Mouse (Mus musculus) liver, embryonic 11.5 days (tissue): ENCODE results near the gene Sdk1. TPM values are rescaled to one million over a fixed set of nuclear protein-coding genes. Genes with fewer than 3 reads are reported as not detected.

Experiments
- ATAC-seq: fragments of 200-750 bp; cut with Nextera tagmentation; replicated peaks from 2 replicates; pipeline ENCODE4 v1.8.0; 2017; ENCODE audit warnings: moderate number of reproducible peaks, mild to moderate bottlenecking, moderate TSS enrichment, moderate library complexity; ENCODE audit not compliant: low FRiP score
- DNase-seq: peaks from one replicate; pipeline ENCODE4 v3.0.0-alpha.2; 2017; ENCODE audit warnings: low spot score
- H3K27ac ChIP-seq: fragments of 300-500 bp; sonication (generic); 2 replicates; pipeline ENCODE4 v1.5.1; 2014; ENCODE audit warnings: mild to moderate bottlenecking, low read depth, low read length, control low read depth
- H3K27me3 ChIP-seq: fragments of 300-500 bp; sonication (generic); replicated peaks from 2 replicates; pipeline ENCODE4 v1.6.1; 2014; ENCODE audit warnings: low read length, mixed read lengths; ENCODE audit not compliant: control insufficient read depth, insufficient read depth
- H3K36me3 ChIP-seq: fragments of 300-500 bp; sonication (generic); 2 replicates; pipeline ENCODE4 v1.6.1; 2014; ENCODE audit warnings: mild to moderate bottlenecking, low read length, moderate library complexity, mixed read lengths; ENCODE audit not compliant: control insufficient read depth, insufficient read depth
- H3K4me1 ChIP-seq: fragments of 300-500 bp; sonication (generic); replicated peaks from 2 replicates; pipeline ENCODE4 v1.6.1; 2014; ENCODE audit warnings: low read length, mixed read lengths; ENCODE audit not compliant: control insufficient read depth, insufficient read depth
- H3K4me2 ChIP-seq: fragments of 300-500 bp; sonication (generic); 2 replicates; pipeline ENCODE4 v1.6.1; 2014; ENCODE audit warnings: mild to moderate bottlenecking, control low read depth, moderate library complexity
- H3K4me3 ChIP-seq: fragments of 300-500 bp; sonication (generic); 2 replicates; pipeline ENCODE4 v1.5.1; 2014; ENCODE audit warnings: low read depth, low read length, control low read depth
- H3K9ac ChIP-seq: fragments of 300-500 bp; sonication (generic); 2 replicates; pipeline ENCODE4 v1.6.1; 2014; ENCODE audit warnings: low read depth, low read length, control low read depth
- H3K9me3 ChIP-seq: fragments of 300-500 bp; sonication (generic); 2 replicates; pipeline ENCODE4 v1.6.1; 2016; ENCODE audit warnings: low read length, inconsistent platforms, mixed read lengths; ENCODE audit not compliant: control insufficient read depth
- WGBS: fragments of 180-500 bp; shearing (Covaris S2); extraction: QIAGEN DNeasy Blood & Tissue Kit; methylation state at CpG from one replicate; pipeline ENCODE4 v1.1.7; 2014; 5-methylcytosine and 5-hydroxymethylcytosine counted together
- polyA plus RNA-seq: library from polyadenylated mRNA; unstranded; fragments of >200 nt; fragmentation: Nextera tagmentation; extraction: Ambion mirVana; gene quantifications from 2 replicates; pipeline ENCODE4 v1.2.1, GENCODE M21; 2014

Sdk1 gene
- polyA plus RNA-seq, 1 experiment from 2014 or later = 0.53 TPM

GRCm38 (mm10) chr5:141433286-141433685, 192.0 kb downstream of the Sdk1 start:
- no peak overlapping the region for H3K9ac ChIP-seq
- H3K9me3 ChIP-seq = no peaks in the 10 kb centered on the region
- 86% methylated on average over 2 of the region's 2 CpGs for WGBS

GRCm38 (mm10) chr5:141447247-141447646, 206.0 kb downstream of the Sdk1 start:
- ATAC-seq = no peak
- H3K4me1 ChIP-seq = no peaks in the 10 kb centered on the region
- no peak overlapping the region for H3K27ac ChIP-seq
- H3K4me3 ChIP-seq = no peak overlapping the region
- WGBS = 63% methylated on average over 1 of the region's 1 CpGs
- no peaks in the 10 kb centered on the region for H3K36me3 ChIP-seq
- no peak overlapping the region for H3K4me2 ChIP-seq
- H3K9ac ChIP-seq = no peak overlapping the region
- no peaks in the 10 kb centered on the region for H3K27me3 ChIP-seq
- H3K9me3 ChIP-seq = no peaks in the 10 kb centered on the region
- no peak for DNase-seq

More at GRCm38 (mm10) chr5:141433286-141433685, 192.0 kb downstream of the Sdk1 start:
- no peak for ATAC-seq
- Histone ChIP-seq H3K4me3 (no peak overlapping the region), H3K27ac (no peak overlapping the region), H3K36me3 (no peaks in the 10 kb centered on the region), H3K27me3 (no peaks in the 10 kb centered on the region), H3K4me2 (no peak overlapping the region), H3K4me1 (no peaks in the 10 kb centered on the region)
- no peak for DNase-seq

GRCm38 (mm10) chr5:141463417-141463816, 222.1 kb downstream of the Sdk1 start:
- H3K4me2 ChIP-seq = no peak overlapping the region
- DNase-seq (no peak), ATAC-seq (no peak)
- no peaks in the 10 kb centered on the region for H3K27me3 ChIP-seq
- no peaks in the 10 kb centered on the region for H3K4me1 ChIP-seq
- WGBS = 78% methylated on average over 2 of the region's 2 CpGs
- H3K27ac ChIP-seq = no peak overlapping the region
- no peaks in the 10 kb centered on the region for H3K9me3 ChIP-seq
- H3K36me3 ChIP-seq = no peaks in the 10 kb centered on the region
- no peak overlapping the region for H3K4me3 ChIP-seq
- no peak overlapping the region for H3K9ac ChIP-seq

- DNase-seq (no peak), ATAC-seq (no peak)
- Histone ChIP-seq H3K4me2 (no peak overlapping the region), H3K9me3 (no peaks in the 10 kb centered on the region), H3K4me3 (no peak overlapping the region), H3K4me1 (no peaks in the 10 kb centered on the region), H3K36me3 (no peaks in the 10 kb centered on the region), H3K9ac (no peak overlapping the region), H3K27ac (no peak overlapping the region), H3K27me3 (no peaks in the 10 kb centered on the region)
- WGBS = 53% methylated on average over 5 of the region's 5 CpGs
Measured at GRCm38 (mm10) chr5:141468821-141469220, 227.5 kb downstream of the Sdk1 start.

GRCm38 (mm10) chr5:141505281-141505680, 264.0 kb downstream of the Sdk1 start:
- Histone ChIP-seq H3K27me3 (no peaks in the 10 kb centered on the region), H3K4me1 (no peaks in the 10 kb centered on the region), H3K9me3 (no peaks in the 10 kb centered on the region), H3K4me2 (no peak overlapping the region), H3K36me3 (no peaks in the 10 kb centered on the region), H3K27ac (no peak overlapping the region), H3K9ac (no peak overlapping the region), H3K4me3 (no peak overlapping the region)
- DNase-seq (no peak), ATAC-seq (no peak)
- 62% methylated on average over 6 of the region's 6 CpGs for WGBS

GRCm38 (mm10) chr5:141506344-141506743, 265.1 kb downstream of the Sdk1 start:
- WGBS = 86% methylated on average over 3 of the region's 3 CpGs
- no peak overlapping the region for H3K27ac ChIP-seq
- ATAC-seq = no peak

GRCm38 (mm10) chr5:141524801-141525715, 283.8 kb downstream of the Sdk1 start:
- no peak overlapping the region for H3K4me2 ChIP-seq

More at GRCm38 (mm10) chr5:141506344-141506743, 265.1 kb downstream of the Sdk1 start:
- no peak overlapping the region for H3K9ac ChIP-seq
- H3K4me3 ChIP-seq = no peak overlapping the region
- no peak for DNase-seq
- no peaks in the 10 kb centered on the region for H3K36me3 ChIP-seq
- no peaks in the 10 kb centered on the region for H3K4me1 ChIP-seq
- H3K9me3 ChIP-seq = no peaks in the 10 kb centered on the region
- H3K27me3 ChIP-seq = no peaks in the 10 kb centered on the region
- no peak overlapping the region for H3K4me2 ChIP-seq

GRCm38 (mm10) chr5:141540193-141540592, 298.9 kb downstream of the Sdk1 start:
- no peak for ATAC-seq
- no peak overlapping the region for H3K4me3 ChIP-seq
- no peak overlapping the region for H3K9ac ChIP-seq
- H3K27me3 ChIP-seq = no peaks in the 10 kb centered on the region
- DNase-seq = no peak
- no peaks in the 10 kb centered on the region for H3K4me1 ChIP-seq
- WGBS = 44% methylated on average over 5 of the region's 5 CpGs
- no peak overlapping the region for H3K27ac ChIP-seq
- H3K9me3 ChIP-seq = no peaks in the 10 kb centered on the region
- no peaks in the 10 kb centered on the region for H3K36me3 ChIP-seq
- no peak overlapping the region for H3K4me2 ChIP-seq

More at GRCm38 (mm10) chr5:141524801-141525715, 283.8 kb downstream of the Sdk1 start:
- no peaks in the 10 kb centered on the region for H3K36me3 ChIP-seq
- no peak overlapping the region for H3K4me3 ChIP-seq
- H3K9ac ChIP-seq = no peak overlapping the region
- DNase-seq = no peak
- ATAC-seq = no peak
- no peaks in the 10 kb centered on the region for H3K9me3 ChIP-seq
- no peak overlapping the region for H3K27ac ChIP-seq
- 53% methylated on average over 13 of the region's 13 CpGs for WGBS
- H3K27me3 ChIP-seq = no peaks in the 10 kb centered on the region
- H3K4me1 ChIP-seq = no peaks in the 10 kb centered on the region
